Comparison of ENCODE assay signal across 18 mouse cellular contexts in the genomic region with DNA sequence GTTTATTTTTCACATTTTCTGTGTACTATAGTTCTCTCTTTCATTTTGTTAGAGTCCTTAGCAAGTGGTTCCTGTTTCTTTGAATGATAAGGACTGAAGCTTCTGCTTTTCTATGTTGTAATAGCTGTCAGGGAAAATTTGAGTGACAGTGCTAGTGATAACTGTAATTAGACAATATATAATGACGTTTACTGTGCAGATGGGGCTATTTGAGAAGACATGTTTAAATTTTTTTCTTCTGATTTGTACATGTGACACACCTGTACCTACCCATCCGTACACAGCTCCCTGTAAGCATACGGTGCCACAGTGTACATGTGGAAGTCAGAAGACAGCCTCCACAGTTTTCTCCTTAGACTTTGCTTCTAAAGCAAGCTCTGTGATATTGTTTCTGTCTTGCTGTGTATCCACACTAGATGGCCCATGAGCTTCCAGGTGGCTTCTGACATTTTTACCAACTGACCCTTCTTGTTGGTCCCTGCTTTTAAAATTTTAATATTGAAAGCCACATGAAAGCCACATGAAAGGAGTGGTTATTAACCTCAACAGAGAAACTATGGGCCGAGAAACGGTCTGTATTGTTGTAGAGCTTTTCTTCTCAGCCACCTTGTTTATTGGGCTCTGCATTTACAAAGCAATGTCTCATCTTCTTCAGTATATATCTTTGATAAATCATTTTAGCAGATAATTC. TPM values are rescaled to one million over a fixed set of nuclear protein-coding genes. Genes with fewer than 3 reads are reported as not detected.
A peak's percentile ranks its signal among the peaks of the same experiment; 100 is the strongest.
DNase-seq lines count a peak whose midpoint lies in the region; ATAC-seq and TF ChIP-seq lines count a peak whose summit lies in the region.
"Had no signal": no experiment of that assay in that cellular context is flagged by ENCODE, and none has a peak within 500 bp of the region (broad histone marks: within the 10 kb centered on the region; RNA-seq: fewer than 3 reads in every experiment).

No protein-coding gene starts in this region.

- no peak overlapping the region for H3K27ac ChIP-seq in lung, postnatal 0 days (ENCODE audit: low read length)
- no peak overlapping the region for H3K27ac ChIP-seq in bone marrow macrophage, adult 2 months (ENCODE audit: insufficient read depth, low read depth, low read length)
- no peak overlapping the region for H3K27ac ChIP-seq in liver, embryonic 15.5 days (replicated peaks)
- H3K27ac ChIP-seq in forebrain, postnatal 0 days (ENCODE audit: low read depth, low read length) = no peak overlapping the region
- H3K27ac ChIP-seq: embryonic facial prominence, embryonic 15.5 days; forebrain, embryonic 15.5 days; kidney, embryonic 15.5 days had no signal

- peak; percentile 36 for DNase-seq in lung, postnatal 0 days (ENCODE audit: low spot score)
- no peak for DNase-seq in lung, adult 2 months
- no peak for DNase-seq in forebrain, postnatal 0 days
- DNase-seq in cerebellum, adult 18-20 months = no peak
- no peak for DNase-seq in left cerebral cortex, adult 9 months (ENCODE audit: low spot score in 2 of 2)
- DNase-seq: cerebellum, postnatal 36 days; gastrocnemius, postnatal 10 days; left cerebral cortex, postnatal 4 days; lung, postnatal 10 days; right cerebral cortex, postnatal 4 days had no signal

- H3K9me3 ChIP-seq in lung, postnatal 0 days (ENCODE audit: low read length) = no peaks in the 10 kb centered on the region
- H3K9me3 ChIP-seq in liver, embryonic 15.5 days (replicated peaks) = no peaks in the 10 kb centered on the region
- H3K9me3 ChIP-seq in forebrain, postnatal 0 days (ENCODE audit: low read length) = no peaks in the 10 kb centered on the region
- H3K9me3 ChIP-seq: embryonic facial prominence, embryonic 15.5 days; forebrain, embryonic 15.5 days; heart, embryonic 15.5 days; kidney, embryonic 15.5 days had no signal

- H3K9ac ChIP-seq in lung, postnatal 0 days (replicated peaks; ENCODE audit: low read depth) = no peak overlapping the region
- no peak overlapping the region for H3K9ac ChIP-seq in liver, embryonic 15.5 days
- no peak overlapping the region for H3K9ac ChIP-seq in forebrain, postnatal 0 days
- H3K9ac ChIP-seq: embryonic facial prominence, embryonic 15.5 days; forebrain, embryonic 15.5 days; heart, embryonic 15.5 days; kidney, embryonic 15.5 days had no signal

- H3K4me1 ChIP-seq in lung, postnatal 0 days (ENCODE audit: insufficient read depth, low read depth, low read length) = no peaks in the 10 kb centered on the region
- no peaks in the 10 kb centered on the region for H3K4me1 ChIP-seq in lung, adult 2 months (ENCODE audit: control insufficient read depth, insufficient read depth, low read length)
- peaks cover 8% of the 10 kb centered on the region for H3K4me1 ChIP-seq in bone marrow macrophage, adult 2 months (ENCODE audit: control insufficient read depth, insufficient read depth, low read length)
- peaks cover 11% of the 10 kb centered on the region for H3K4me1 ChIP-seq in liver, embryonic 15.5 days (replicated peaks)
- no peaks in the 10 kb centered on the region for H3K4me1 ChIP-seq in forebrain, postnatal 0 days (ENCODE audit: insufficient read depth)
- H3K4me1 ChIP-seq: embryonic facial prominence, embryonic 15.5 days; forebrain, embryonic 15.5 days; heart, embryonic 15.5 days; kidney, embryonic 15.5 days had no signal

- H3K27me3 ChIP-seq in lung, postnatal 0 days (replicated peaks; ENCODE audit: insufficient read depth, low read length) = no peaks in the 10 kb centered on the region
- no peaks in the 10 kb centered on the region for H3K27me3 ChIP-seq in liver, embryonic 15.5 days
- H3K27me3 ChIP-seq in forebrain, postnatal 0 days (ENCODE audit: insufficient read depth, low read length) = no peaks in the 10 kb centered on the region
- H3K27me3 ChIP-seq: embryonic facial prominence, embryonic 15.5 days; forebrain, embryonic 15.5 days; heart, embryonic 15.5 days; kidney, embryonic 15.5 days had no signal

- H3K4me2 ChIP-seq in lung, postnatal 0 days (replicated peaks; ENCODE audit: low read depth, low read length) = no peak overlapping the region
- H3K4me2 ChIP-seq in liver, embryonic 15.5 days = peak overlapping the region; percentile 41; the same call in 1 of the 2 replicates
- no peak overlapping the region for H3K4me2 ChIP-seq in forebrain, postnatal 0 days (ENCODE audit: low read depth)
- H3K4me2 ChIP-seq: embryonic facial prominence, embryonic 15.5 days; forebrain, embryonic 15.5 days; heart, embryonic 15.5 days; kidney, embryonic 15.5 days had no signal

- 78% methylated on average over 5 of the region's 5 CpGs for WGBS in lung, postnatal 0 days
- WGBS in lung, adult 2 months = 75% methylated on average over 5 of the region's 5 CpGs
- 27% methylated on average over 5 of the region's 5 CpGs for WGBS in liver, embryonic 15.5 days (ENCODE audit: insufficient replicate concordance)
- 81% methylated on average over 5 of the region's 5 CpGs for WGBS in forebrain, postnatal 0 days

- H3K36me3 ChIP-seq in lung, postnatal 0 days (ENCODE audit: insufficient read depth, low read length) = no peaks in the 10 kb centered on the region
- H3K36me3 ChIP-seq in liver, embryonic 15.5 days (replicated peaks) = 0 out of 2 replicates have a peak, but pooled peaks cover 2% of the 10 kb centered on the region
- H3K36me3 ChIP-seq in forebrain, postnatal 0 days (ENCODE audit: insufficient read depth) = no peaks in the 10 kb centered on the region
- H3K36me3 ChIP-seq: embryonic facial prominence, embryonic 15.5 days; forebrain, embryonic 15.5 days; heart, embryonic 15.5 days; kidney, embryonic 15.5 days had no signal

- no peak for ATAC-seq in lung, postnatal 0 days
- no peak; the same call in 1 of the 2 replicates for ATAC-seq in liver, embryonic 15.5 days (ENCODE audit: insufficient read depth)
- ATAC-seq in neutrophil, adult 5-6 weeks (ENCODE audit: extremely low read depth, insufficient number of reproducible peaks, low FRiP score, poor library complexity, severe bottlenecking) = peak; percentile 98
- no peak for ATAC-seq in forebrain, postnatal 0 days
- ATAC-seq: forebrain, embryonic 15.5 days; hindbrain, embryonic 16.5 days had no signal

- no peak for TF ChIP-seq POLR2A in lung, adult 2 months (IDR thresholded peaks at IDR 0.05; ENCODE audit: borderline replicate concordance, extremely low read depth, low read depth, low read length)
- no peak for TF ChIP-seq POLR2A in bone marrow macrophage, adult 2 months (IDR thresholded peaks at IDR 0.05; ENCODE audit: borderline replicate concordance, low read depth, low read length)

- no peak for TF ChIP-seq CTCF in lung, postnatal 0 days (IDR thresholded peaks at IDR 0.05)
- TF ChIP-seq CTCF in lung, adult 2 months (IDR thresholded peaks at IDR 0.05; ENCODE audit: insufficient read depth, low read length) = no peak
- no peak for TF ChIP-seq CTCF in bone marrow macrophage, adult 2 months (IDR thresholded peaks at IDR 0.05; ENCODE audit: low read depth, low read length)
- no peak for TF ChIP-seq CTCF in forebrain, postnatal 0 days (IDR thresholded peaks at IDR 0.05; ENCODE audit: low read depth)

- H3K4me3 ChIP-seq in lung, postnatal 0 days (ENCODE audit: low read depth, low read length) = no peak overlapping the region
- no peak overlapping the region for H3K4me3 ChIP-seq in lung, adult 2 months (replicated peaks; ENCODE audit: extremely low read depth, low read depth, low read length)
- 0 out of 2 replicates have a peak overlapping the region, but pooled peaks have one; percentile 11 for H3K4me3 ChIP-seq in bone marrow macrophage, adult 2 months (ENCODE audit: insufficient read depth, low read length)
- no peak overlapping the region for H3K4me3 ChIP-seq in liver, embryonic 15.5 days (replicated peaks)
- no peak overlapping the region for H3K4me3 ChIP-seq in forebrain, postnatal 0 days (ENCODE audit: low read depth, low read length)
- H3K4me3 ChIP-seq: embryonic facial prominence, embryonic 15.5 days; forebrain, embryonic 15.5 days; heart, embryonic 15.5 days; kidney, embryonic 15.5 days had no signal

- TF ChIP-seq EP300 in lung, postnatal 0 days (IDR thresholded peaks at IDR 0.05) = no peak

RNA-seq across cellular contexts. Expression of a gene that starts 38.4 kb away (rescaled TPM):
- polyA plus RNA-seq in lung, postnatal 0 days (2015; fragmentation: Nextera tagmentation; extraction: Ambion mirVana) = 2.7 and 3.0 TPM in 2 replicates
- 3.7 and 5.5 TPM in 2 replicates for polyA plus RNA-seq in lung, adult 2 months (2012; rRNA removed)
- 15.3 and 18.4 TPM in 2 replicates for polyA plus RNA-seq in bone marrow macrophage, adult 2 months (2012; ENCODE audit: insufficient read depth, insufficient read length, missing spikeins)
- polyA plus RNA-seq in liver, embryonic 15.5 days (2015; fragmentation: Nextera tagmentation; extraction: Ambion mirVana) = 1.8 and 2.1 TPM in 2 replicates
- total RNA-seq in neutrophil, adult 5-6 weeks (2017) = 46.0 and 50.6 TPM in 2 replicates
- total RNA-seq in forebrain, postnatal 0 days (2014; rRNA removed) = 13.5 and 14.5 TPM in 2 replicates
- 2.0 and 2.3 TPM in 2 replicates for polyA plus RNA-seq in forebrain, postnatal 0 days (2015; fragmentation: Nextera tagmentation; extraction: Ambion mirVana)
